Mouse (Mus musculus) cerebellum, adult 8-10 months (tissue): ENCODE results near the gene Htr3a.
A peak's percentile ranks its signal among the peaks of the same experiment; 100 is the strongest.

Experiments used
- DNase-seq: peaks from one replicate; pipeline ENCODE4 v3.0.0; 2022

The Htr3a gene

GRCm38 (mm10) chr9:48910885-48911537 is at the start of gene Htr3a:
Gene Htr3a, minus strand, starts transcription at chr9:48911099.
- DNase-seq = peak; percentile 60

- DNase-seq = no peak
These were observed 36.7 kb upstream of the Htr3a start for GRCm38 (mm10) chr9:48947565-48947964.

- DNase-seq = no peak
These were observed 31.4 kb upstream of the Htr3a start for GRCm38 (mm10) chr9:48942349-48942748.

DNA sequence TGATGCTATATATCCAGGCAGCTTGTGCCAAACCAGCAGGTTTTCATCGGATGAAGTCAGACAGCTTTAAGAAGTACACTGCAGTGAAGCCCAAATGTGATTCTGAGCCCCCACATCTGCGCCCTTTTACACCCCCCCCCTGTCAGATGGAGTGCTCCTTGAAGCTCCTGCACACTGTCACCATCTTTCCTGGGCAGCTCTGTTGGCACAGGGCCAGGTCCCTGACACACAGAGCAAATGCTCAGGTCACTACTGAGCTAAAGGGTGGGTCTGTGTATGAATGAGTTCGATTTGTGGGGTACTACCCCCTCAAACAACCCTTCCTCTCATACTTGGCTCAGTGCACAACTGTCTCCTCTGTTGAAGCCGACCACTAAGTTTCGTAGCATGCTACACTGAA is 18.5 kb upstream of the Htr3a start:
- DNase-seq = no peak

DNA sequence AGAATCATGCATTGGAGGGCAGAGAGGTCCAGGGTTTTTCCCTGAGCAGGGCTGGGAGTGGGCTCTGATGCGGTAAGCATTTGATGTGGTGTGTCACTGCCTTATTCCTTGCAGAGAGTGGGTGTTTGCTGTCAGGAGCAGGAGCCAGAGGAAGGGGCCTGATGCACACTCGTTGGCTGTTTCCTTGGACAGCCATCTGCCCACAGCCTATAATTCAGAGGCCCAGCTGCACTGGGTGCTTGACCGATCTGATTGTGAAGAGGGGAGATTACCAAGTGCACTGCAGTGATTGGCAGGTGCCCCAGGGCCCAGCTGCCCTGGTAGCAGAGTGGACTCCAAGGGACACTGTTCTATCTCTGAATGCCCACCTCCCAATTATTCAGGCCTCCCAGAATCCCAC is 17.9 kb upstream of the Htr3a start:
- DNase-seq = no peak

DNA sequence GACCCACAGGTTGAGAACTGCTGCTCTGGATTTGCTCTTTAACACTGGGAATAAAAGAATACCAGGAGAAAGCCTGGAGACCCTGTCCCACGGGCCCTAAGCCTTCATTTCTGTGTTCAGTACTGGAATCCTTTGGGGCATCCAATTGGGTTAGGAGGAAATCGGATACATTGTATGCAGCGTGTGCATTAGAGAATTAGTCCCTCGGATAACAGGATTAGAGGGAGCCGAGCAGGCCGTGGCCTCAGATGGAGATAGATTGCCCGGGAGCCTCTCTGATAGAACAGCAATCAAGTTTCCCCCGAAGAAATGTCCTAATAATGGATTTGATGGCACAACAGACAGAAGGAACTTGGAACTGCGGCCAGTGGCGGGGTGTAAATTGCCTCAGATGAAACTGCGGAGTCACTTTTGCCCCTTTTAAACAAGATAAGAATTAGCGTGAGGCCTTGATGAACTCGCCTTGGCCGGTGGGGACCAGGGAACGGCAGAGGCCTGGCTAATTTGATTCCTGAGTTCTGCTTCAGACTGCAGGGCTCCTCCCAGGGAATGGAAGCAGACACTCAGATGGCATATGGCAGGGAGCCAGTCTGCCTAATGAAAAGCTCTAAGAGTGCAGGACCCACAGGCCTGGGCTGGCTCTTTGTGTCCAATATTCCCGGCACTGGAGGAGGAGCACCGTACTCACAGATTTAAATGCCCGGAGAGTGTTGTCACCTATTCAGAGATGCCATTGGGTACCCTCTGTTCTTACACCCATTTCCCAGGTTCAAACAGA is 5.3 kb upstream of the Htr3a start:
- no peak for DNase-seq

DNA sequence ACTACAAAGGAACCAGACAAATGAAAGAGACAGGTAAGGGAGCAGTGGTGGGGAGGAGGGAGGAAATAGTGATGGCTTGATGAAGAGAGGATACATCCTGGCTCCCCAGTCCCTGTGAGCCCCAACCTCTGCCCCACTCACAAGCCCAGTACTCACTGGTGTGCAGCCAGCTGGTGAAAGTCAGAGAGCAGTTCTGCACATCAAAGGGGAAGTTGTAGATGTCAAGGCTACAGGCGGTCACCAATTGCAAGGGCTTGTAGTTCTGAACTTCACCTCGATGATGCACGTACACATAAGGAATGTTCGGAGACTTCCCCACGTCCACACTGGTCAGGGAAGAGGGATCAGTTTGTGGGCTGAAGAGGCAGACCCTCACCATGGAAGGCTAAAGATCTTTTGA is 6.5 kb downstream of the Htr3a start:
- no peak for DNase-seq

- no peak for DNase-seq
These were observed 7.1 kb downstream of the Htr3a start for GRCm38 (mm10) chr9:48903766-48904165.

DNA sequence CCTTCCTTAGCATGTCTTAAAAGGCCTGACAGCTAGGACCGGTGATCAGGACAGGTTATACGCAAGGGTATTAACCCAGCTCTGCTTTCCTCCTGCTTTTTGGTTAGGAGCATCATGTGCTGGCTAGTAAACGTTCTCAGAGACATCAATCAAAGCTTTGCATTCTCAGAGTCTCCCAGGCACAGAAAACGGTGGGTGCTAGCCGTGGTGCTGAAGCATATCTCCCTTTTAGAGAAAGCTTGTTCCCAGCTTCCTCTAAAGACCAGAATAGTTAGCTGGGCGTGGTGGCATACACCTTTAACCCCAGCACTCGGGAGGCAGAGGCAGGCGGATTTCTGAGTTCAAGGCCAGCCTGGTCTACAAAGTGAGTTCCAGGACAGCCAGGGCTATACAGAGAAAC is 12.3 kb downstream of the Htr3a start:
- no peak for DNase-seq

- no peak for DNase-seq
These were observed 14.9 kb downstream of the Htr3a start for GRCm38 (mm10) chr9:48895819-48896536.

GRCm38 (mm10) chr9:48894755-48895154 is 16.1 kb downstream of the Htr3a start:
- DNase-seq = no peak

DNA sequence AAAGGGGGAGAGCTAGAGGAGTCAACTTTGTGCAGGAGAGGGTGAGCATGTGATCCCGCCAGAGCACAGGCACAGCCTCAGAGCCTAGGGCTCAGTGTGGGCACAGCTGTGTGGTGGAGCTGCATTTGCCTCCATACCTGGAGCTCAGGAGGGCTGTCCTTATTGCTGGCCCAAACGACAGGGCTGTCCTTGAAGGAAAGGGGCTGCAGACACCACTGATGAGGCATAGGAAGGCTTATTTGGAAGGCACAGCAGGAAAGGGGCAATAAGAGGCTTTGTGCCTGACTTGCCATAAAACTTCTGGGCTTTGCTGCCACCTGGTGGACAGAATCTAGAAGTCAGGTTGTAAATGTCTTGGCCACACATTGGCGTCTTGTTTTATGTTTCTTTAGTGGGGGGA is 16.9 kb downstream of the Htr3a start:
- peak; percentile 59 for DNase-seq

GRCm38 (mm10) chr9:48889093-48889492 is 21.8 kb downstream of the Htr3a start:
- no peak for DNase-seq

- DNase-seq = no peak
These were observed 38.0 kb downstream of the Htr3a start for GRCm38 (mm10) chr9:48872896-48873295.

DNA sequence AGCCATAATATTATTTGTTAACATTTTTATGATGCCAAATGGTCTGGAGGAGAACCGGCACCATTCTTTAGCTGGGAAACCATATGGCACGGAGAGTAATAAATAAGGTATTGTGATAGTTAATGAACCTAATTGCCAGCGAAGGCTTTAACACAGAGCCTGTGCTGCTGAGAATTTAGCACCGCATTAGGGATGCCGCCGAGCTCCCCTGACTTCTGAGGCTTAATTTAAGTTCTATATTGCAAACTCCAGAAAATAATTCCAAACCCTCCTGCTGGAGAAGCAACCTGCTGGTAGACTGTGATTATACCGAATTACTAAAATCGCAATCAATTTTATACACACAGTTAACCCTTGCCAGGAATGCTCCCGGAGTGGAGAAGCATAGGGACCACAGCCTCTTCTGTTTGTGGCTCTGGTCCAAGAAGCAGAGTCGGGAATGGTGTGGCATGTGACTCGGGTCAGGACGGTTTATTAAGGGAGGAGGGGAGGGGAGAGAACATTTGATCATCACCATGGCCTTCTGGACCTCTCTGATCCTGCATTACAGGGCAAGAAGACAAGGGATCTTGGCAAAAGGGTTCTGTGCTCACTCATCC is 44.3 kb downstream of the Htr3a start:
- no peak for DNase-seq

- DNase-seq = no peak
These were observed 45.7 kb downstream of the Htr3a start for GRCm38 (mm10) chr9:48865235-48865634.

- DNase-seq = no peak
These were observed 49.4 kb downstream of the Htr3a start for GRCm38 (mm10) chr9:48861481-48861880.

GRCm38 (mm10) chr9:48860526-48860845 is 50.4 kb downstream of the Htr3a start:
- DNase-seq = peak; percentile 76

DNA sequence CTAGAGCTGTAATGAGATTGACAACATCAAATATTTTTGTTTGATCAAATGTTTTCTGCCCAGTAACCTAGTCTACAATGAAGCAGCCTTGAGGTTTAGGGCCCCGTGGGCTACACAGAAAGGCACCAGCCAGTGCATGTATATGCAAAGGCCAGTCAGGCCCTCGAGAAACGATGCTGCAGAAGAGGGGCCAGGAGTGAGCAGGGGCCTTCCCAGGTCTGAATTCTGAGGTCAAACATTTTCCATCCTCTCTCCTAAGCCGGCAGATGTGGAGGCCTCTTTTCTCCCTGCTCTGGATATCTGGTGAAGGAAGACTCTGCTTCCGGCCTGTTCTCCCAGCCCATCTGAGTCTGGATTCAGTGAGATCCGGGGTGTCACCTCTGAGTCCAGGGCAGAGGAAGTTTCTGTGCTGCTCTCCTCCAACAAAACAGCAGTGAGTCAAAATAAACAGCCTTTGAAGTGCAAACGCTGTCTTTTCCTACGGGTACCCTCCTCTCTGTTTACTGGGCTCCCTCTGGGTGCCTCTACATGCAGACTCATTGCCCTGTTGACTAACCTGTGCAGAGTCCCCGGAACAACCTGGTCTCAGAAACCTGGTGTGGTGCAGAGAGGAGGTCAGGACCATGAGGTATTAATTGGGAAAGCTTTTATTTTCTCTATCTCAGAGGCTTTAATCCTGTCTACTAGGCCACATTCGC is 50.9 kb downstream of the Htr3a start:
- no peak for DNase-seq

- DNase-seq = no peak
These were observed 53.0 kb downstream of the Htr3a start for GRCm38 (mm10) chr9:48857944-48858343.

GRCm38 (mm10) chr9:48856240-48856639 is 54.7 kb downstream of the Htr3a start:
- no peak for DNase-seq

GRCm38 (mm10) chr9:48849531-48849930 is 61.4 kb downstream of the Htr3a start:
- no peak for DNase-seq
